Mouse (Mus musculus) heart, embryonic 14.5 days (tissue): ENCODE measurements around the gene 2610044O15Rik8. TPM values are rescaled to one million over a fixed set of nuclear protein-coding genes. Genes with fewer than 3 reads are reported as not detected.
A peak's percentile ranks its signal among the peaks of the same experiment; 100 is the strongest.
"Not testable (repeated sequence)": the region's sequence is repeated elsewhere in the genome, so short reads cannot be mapped to it uniquely, and the experiment has no call there.

Experiments used
- ATAC-seq: fragments of 200-750 bp; cut with Nextera tagmentation; 2 replicates; pipeline ENCODE4 v1.8.0; 2017; ENCODE audit warnings: low read depth, moderate TSS enrichment; ENCODE audit not compliant: insufficient number of reproducible peaks, insufficient read depth, low FRiP score
- H3K27ac ChIP-seq, 2 experiments: fragments of 200-500 bp in 1 of 2; fragments of 300-500 bp in 1 of 2; sonication (generic) in 1 of 2; replicated peaks in 1 of 2; 2 replicates each; pipeline ENCODE4 v1.5.1; 2012 to 2014; ENCODE audit warnings: low read depth in 2 of 2, low read length in 2 of 2, control low read depth in 1 of 2, mild to moderate bottlenecking in 1 of 2, mixed read lengths in 1 of 2; ENCODE audit not compliant: control insufficient read depth in 1 of 2, insufficient read depth in 1 of 2
- H3K27me3 ChIP-seq: fragments of 300-500 bp; sonication (generic); 2 replicates; pipeline ENCODE4 v1.6.1; 2014; ENCODE audit warnings: mild to moderate bottlenecking, low read length, control low read depth; ENCODE audit not compliant: control insufficient read depth, insufficient read depth
- H3K36me3 ChIP-seq: fragments of 300-500 bp; sonication (generic); 2 replicates; pipeline ENCODE4 v1.6.1; 2014; ENCODE audit warnings: mild to moderate bottlenecking, control low read depth, low read length, mixed read lengths; ENCODE audit not compliant: control insufficient read depth, insufficient read depth
- H3K4me1 ChIP-seq, 2 experiments: fragments of 200-500 bp in 1 of 2; fragments of 300-500 bp in 1 of 2; sonication (generic) in 1 of 2; 2 replicates each; pipeline ENCODE4 v1.6.1; 2012 to 2014; ENCODE audit warnings: low read length in 2 of 2, control low read depth in 1 of 2, mixed read lengths in 1 of 2; ENCODE audit not compliant: control insufficient read depth in 2 of 2, insufficient read depth in 2 of 2
- H3K4me2 ChIP-seq: fragments of 300-500 bp; sonication (generic); 2 replicates; pipeline ENCODE4 v1.6.1; 2014; ENCODE audit warnings: mild to moderate bottlenecking, low read length
- H3K4me3 ChIP-seq, 2 experiments: fragments of 200-500 bp in 1 of 2; fragments of 300-500 bp in 1 of 2; sonication (generic) in 1 of 2; 2 replicates each; pipeline ENCODE4 v1.5.1; 2012 to 2014; ENCODE audit warnings: low read length in 2 of 2, mild to moderate bottlenecking in 2 of 2, control low read depth in 1 of 2, low read depth in 1 of 2, moderate library complexity in 1 of 2; ENCODE audit not compliant: control insufficient read depth in 1 of 2, insufficient read depth in 1 of 2
- H3K9ac ChIP-seq: fragments of 300-500 bp; sonication (generic); 2 replicates; pipeline ENCODE4 v1.6.1; 2014; ENCODE audit warnings: mild to moderate bottlenecking, low read length
- H3K9me3 ChIP-seq: fragments of 300-500 bp; sonication (generic); 2 replicates; pipeline ENCODE4 v1.6.1; 2016; ENCODE audit warnings: low read length, control low read depth; ENCODE audit not compliant: control insufficient read depth
- WGBS: fragments of 180-500 bp; shearing (Covaris S2); extraction: QIAGEN DNeasy Blood & Tissue Kit; methylation state at CpG from one replicate; pipeline ENCODE4 v1.1.7; 2014; 5-methylcytosine and 5-hydroxymethylcytosine counted together
- polyA plus RNA-seq: library from polyadenylated mRNA; unstranded; fragments of >200 nt; fragmentation: Nextera tagmentation; extraction: Ambion mirVana; gene quantifications from 2 replicates; pipeline ENCODE4 v1.2.1, GENCODE M21; 2014

2610044O15Rik8 gene
- polyA plus RNA-seq: 21.1 and 22.2 TPM in 2 replicates

GRCm38 (mm10) chr8:129234027-129234733 is at the start of gene 2610044O15Rik8:
Gene 2610044O15Rik8 (minus strand): TSS chr8:129234406.
- Histone ChIP-seq H3K9me3 (no peaks in the 10 kb centered on the region), H3K4me3 (peak within 1 kb of the TSS; percentile 68 to 78), H3K36me3 (no peaks in the 10 kb centered on the region), H3K4me2 (peak within 1 kb of the TSS; percentile 71), H3K27me3 (no peaks in the 10 kb centered on the region), H3K9ac (peak within 1 kb of the TSS; percentile 83), H3K4me1 (peaks cover 0 to 10% of the 10 kb centered on the region in 2 experiments; a peak in 1 of 4 replicates), H3K27ac (peak within 1 kb of the TSS; percentile 96 to 97)
- under 1% methylated on average over 18 of the region's 18 CpGs for WGBS
- ATAC-seq: peak; percentile 98

DNA sequence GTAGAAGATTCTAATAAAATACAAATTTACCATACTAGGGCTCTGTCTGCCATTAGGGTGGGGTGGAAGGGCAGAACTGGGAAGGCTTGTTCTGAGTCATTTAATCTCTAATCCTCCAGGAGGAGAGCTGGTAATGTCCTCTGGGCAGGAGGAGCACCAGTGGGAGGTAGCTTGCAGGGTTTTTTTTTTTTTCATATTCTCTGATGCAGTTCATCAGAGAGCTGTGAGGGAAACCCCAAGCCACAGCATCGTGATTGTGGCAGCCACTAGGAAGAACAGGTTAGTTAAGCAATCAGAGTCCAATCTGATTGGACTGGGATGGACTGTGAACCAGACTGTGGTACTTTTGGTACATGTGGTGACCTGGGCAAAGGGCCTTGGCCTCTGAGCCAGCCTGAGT is 31.7 kb upstream of the 2610044O15Rik8 start:
- Histone ChIP-seq H3K9ac (no peak overlapping the region), H3K36me3 (no peaks in the 10 kb centered on the region), H3K4me2 (no peak overlapping the region)

GRCm38 (mm10) chr8:129264296-129264695 is 30.1 kb upstream of the 2610044O15Rik8 start:
- no peaks in the 10 kb centered on the region for H3K27me3 ChIP-seq
- peaks cover 7% of the 10 kb centered on the region; the same call in 1 of the 2 replicates for H3K9me3 ChIP-seq
- no peaks in the 10 kb centered on the region for H3K36me3 ChIP-seq
- ATAC-seq: no peak
- no peaks in the 10 kb centered on the region for H3K4me1 ChIP-seq
- peak overlapping the region; percentile 64 for H3K4me2 ChIP-seq
- H3K9ac ChIP-seq: no peak overlapping the region
- H3K4me3 ChIP-seq: no peak overlapping the region
- H3K27ac ChIP-seq: no peak overlapping the region
- WGBS: 56% methylated on average over 2 of the region's 2 CpGs

More for the DNA sequence above, 31.7 kb upstream of the 2610044O15Rik8 start:
- no peak overlapping the region for H3K4me3 ChIP-seq
- peaks cover 7% of the 10 kb centered on the region; the same call in 1 of the 2 replicates for H3K9me3 ChIP-seq
- WGBS: 78% methylated on average over 1 of the region's 1 CpGs
- no peaks in the 10 kb centered on the region for H3K27me3 ChIP-seq
- no peak for ATAC-seq
- H3K27ac ChIP-seq: no peak overlapping the region
- H3K4me1 ChIP-seq: no peaks in the 10 kb centered on the region

DNA sequence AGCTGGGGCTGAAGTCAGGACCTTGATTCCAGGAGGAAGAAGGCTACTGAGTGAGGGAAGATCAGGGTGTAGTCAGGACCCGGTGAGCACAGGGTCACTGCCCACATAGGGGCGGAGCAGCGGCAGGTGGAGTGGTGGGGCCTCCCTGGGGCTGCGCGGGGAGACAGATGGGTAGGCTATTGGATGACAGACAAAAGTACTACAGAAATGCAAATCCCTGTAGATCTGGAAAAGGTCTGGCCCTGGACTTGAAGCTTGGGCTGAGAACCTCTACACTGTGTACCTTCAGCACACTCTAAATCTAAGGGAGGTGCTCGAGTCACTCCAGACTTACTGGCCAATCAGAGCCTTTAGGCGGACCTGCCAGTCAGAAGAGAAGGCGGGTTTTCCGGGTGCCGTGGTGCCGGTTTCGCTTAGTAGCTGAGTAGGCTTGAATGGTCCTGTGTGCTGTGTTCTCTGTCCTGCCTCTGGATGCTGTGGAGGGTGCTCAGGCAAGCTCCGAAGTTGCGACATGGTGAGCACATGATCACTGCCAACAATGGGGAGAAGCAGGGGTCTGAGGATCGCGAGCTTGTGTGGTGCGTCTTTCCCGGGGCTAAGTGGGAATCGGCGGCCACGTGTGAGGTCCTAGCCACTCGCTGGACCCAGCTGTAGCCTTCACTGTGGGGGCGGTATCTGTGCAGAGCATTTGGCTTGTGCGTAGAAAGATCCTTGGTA is 29.2 kb upstream of the 2610044O15Rik8 start:
- not testable (repeated sequence) for H3K27ac ChIP-seq, H3K9me3 ChIP-seq, H3K27me3 ChIP-seq, H3K4me1 ChIP-seq, H3K36me3 ChIP-seq
- Histone ChIP-seq H3K9ac (peak overlapping the region; percentile 62), H3K4me3 (peak overlapping the region; percentile 48 to 69), H3K4me2 (peak overlapping the region; percentile 64)
- WGBS: 2% methylated on average over 22 of the region's 24 CpGs
- ATAC-seq: peak; percentile 90

DNA sequence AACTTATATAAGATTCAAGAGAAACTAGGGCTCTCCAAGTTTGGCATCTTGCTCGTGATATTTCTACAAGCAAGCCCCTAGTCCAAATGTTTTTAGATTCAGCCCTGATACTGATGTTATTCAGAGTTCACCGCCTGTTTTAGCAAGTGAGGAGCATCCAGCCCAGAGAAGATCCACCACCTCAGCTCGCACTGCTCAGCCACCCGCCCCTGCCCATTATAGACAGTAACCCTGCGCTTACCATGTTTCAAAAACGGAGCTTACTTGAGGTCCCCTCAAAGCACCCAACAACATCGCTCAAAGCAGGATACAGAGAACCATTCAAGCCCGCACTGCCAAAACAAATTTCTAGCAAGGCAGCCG is 561 bp downstream of the 2610044O15Rik8 start:
- no peak for ATAC-seq
- H3K27ac ChIP-seq: peak overlapping the region; percentile 47 to 96
- H3K4me3 ChIP-seq: peak overlapping the region; percentile 68 to 78
- 3% methylated on average over 9 of the region's 9 CpGs for WGBS
- H3K4me1 ChIP-seq: peaks cover 0 to 10% of the 10 kb centered on the region in 2 experiments; a peak in 1 of 4 replicates
- H3K9me3 ChIP-seq: no peaks in the 10 kb centered on the region
- peak overlapping the region; percentile 83 for H3K9ac ChIP-seq
- H3K27me3 ChIP-seq: no peaks in the 10 kb centered on the region
- H3K4me2 ChIP-seq: peak overlapping the region; percentile 71
- H3K36me3 ChIP-seq: no peaks in the 10 kb centered on the region

Other genes with a start within 250 kb of the 2610044O15Rik8 start
- not detected in 2 replicates for gene Ccdc7a, start 168.9 kb downstream of the 2610044O15Rik8 start, polyA plus RNA-seq
- gene Ccdc7b, start 167.3 kb downstream of the 2610044O15Rik8 start, polyA plus RNA-seq: not detected in 2 replicates
- gene Gm10999, start 102.7 kb downstream of the 2610044O15Rik8 start, polyA plus RNA-seq: not detected in 2 replicates